Mouse (Mus musculus): ENCODE measurements at regions not wholly inside any gene's neighbourhood (a gene's known extent, or its start where the extent isn't known, plus 50 kb on each side); places are given as distances from the start of the nearest gene placed in this dataset.

DNA sequence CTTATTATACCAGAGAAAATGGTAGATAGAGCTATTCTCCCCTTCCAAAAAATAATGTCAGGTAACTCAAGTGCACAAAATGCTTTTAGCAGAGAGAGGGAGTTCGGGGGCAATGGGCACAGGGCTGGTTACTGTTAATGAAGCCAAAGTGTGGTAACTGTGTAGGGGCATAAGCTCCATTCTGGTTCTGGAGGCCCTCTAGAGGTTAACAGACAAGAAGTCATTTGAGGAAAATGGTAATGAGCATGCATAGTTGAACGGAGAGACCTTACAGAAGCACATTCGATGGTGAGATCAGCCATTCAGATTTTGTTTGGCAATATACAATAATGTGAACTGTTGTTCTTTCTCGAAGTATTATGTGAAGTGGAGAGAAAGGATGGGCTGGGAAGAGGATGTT is 1479.4 kb downstream of the Slc22a22 start:
- TF ChIP-seq CTCF (IDR thresholded peaks at IDR 0.05; ENCODE audit: low read depth, low read length) (no peak), POLR2A (IDR thresholded peaks at IDR 0.05; ENCODE audit: insufficient read depth, low read length) (no peak)
